Mouse (Mus musculus) CH12.LX (cell line): ENCODE measurements around the gene Cdh4. TPM values are rescaled to one million over a fixed set of nuclear protein-coding genes. Genes with fewer than 3 reads are reported as not detected.

ENCODE experiments used
- DNase-seq: peaks from one replicate; pipeline ENCODE4 v3.0.0-alpha.2; 2013; ENCODE audit errors: extremely low read depth
- H3K27ac ChIP-seq: 2 replicates; pipeline ENCODE4 v1.5.1; 2012; ENCODE audit warnings: low read depth, mild to moderate bottlenecking, control low read depth, moderate library complexity; ENCODE audit not compliant: insufficient read depth
- H3K27me3 ChIP-seq: replicated peaks from 2 replicates; pipeline ENCODE3; 2012; ENCODE audit warnings: inconsistent platforms
- H3K36me3 ChIP-seq, 2 experiments: replicated peaks in 1 of 2; 2 replicates each; pipeline versions ENCODE3 to v1.6.1; 2012; ENCODE audit warnings: inconsistent platforms in 1 of 2, low read length in 1 of 2, mild to moderate bottlenecking in 1 of 2, mixed read lengths in 1 of 2, moderate library complexity in 1 of 2; ENCODE audit not compliant: control insufficient read depth in 1 of 2, insufficient read depth in 1 of 2
- H3K4me1 ChIP-seq, 2 experiments: 2 replicates each; pipeline ENCODE4 v1.6.1; 2012; ENCODE audit warnings: inconsistent platforms in 1 of 2, moderate library complexity in 1 of 2; ENCODE audit not compliant: insufficient read depth in 2 of 2, control insufficient read depth in 1 of 2
- H3K4me2 ChIP-seq: 2 replicates; pipeline ENCODE4 v1.6.1; 2012; ENCODE audit warnings: low read depth, mild to moderate bottlenecking, control low read depth; ENCODE audit not compliant: poor library complexity, insufficient read depth, severe bottlenecking
- H3K4me3 ChIP-seq, 3 experiments: fragments of 150-350 bp in 1 of 3; sonication (generic) in 1 of 3; replicated peaks in 1 of 3; 2 replicates each; pipeline versions ENCODE3 to v1.5.1; 2011 to 2012; ENCODE audit warnings: low read depth in 2 of 3, low read length in 2 of 3, mild to moderate bottlenecking in 2 of 3, moderate library complexity in 2 of 3, control low read depth in 1 of 3, improper control_type of control experiment in 1 of 3, inconsistent platforms in 1 of 3, mixed read lengths in 1 of 3; ENCODE audit not compliant: poor library complexity in 1 of 3
- H3K79me2 ChIP-seq: replicated peaks from 2 replicates; pipeline ENCODE4 v1.6.1; 2012; ENCODE audit warnings: mild to moderate bottlenecking, moderate library complexity; ENCODE audit not compliant: control insufficient read depth, poor library complexity, insufficient read depth, severe bottlenecking; ENCODE audit errors: extremely low read depth
- H3K9ac ChIP-seq: 2 replicates; pipeline ENCODE4 v1.6.1; 2012; ENCODE audit warnings: low read depth, mild to moderate bottlenecking, control low read depth, moderate library complexity; ENCODE audit not compliant: insufficient read depth
- H3K9me3 ChIP-seq: replicated peaks from 2 replicates; pipeline ENCODE3; 2012; ENCODE audit warnings: low read length, inconsistent platforms, mixed read lengths
- BHLHE40 ChIP-seq: IDR thresholded peaks from 2 replicates; pipeline ENCODE4 v1.6.1; 2011; ENCODE audit warnings: mild to moderate bottlenecking, low read depth, low read length, improper control_type of control experiment
- CHD1 ChIP-seq: IDR thresholded peaks from 2 replicates; pipeline ENCODE4 v1.6.1; 2012; ENCODE audit warnings: low read depth, low read length, improper control_type of control experiment, inconsistent platforms
- E2F4 ChIP-seq: IDR thresholded peaks from 2 replicates; pipeline ENCODE4 v1.6.1; 2011; ENCODE audit warnings: low read depth, low read length, improper control_type of control experiment; ENCODE audit not compliant: insufficient replicate concordance
- EP300 ChIP-seq: IDR thresholded peaks from 2 replicates; pipeline ENCODE4 v1.6.1; 2011; ENCODE audit warnings: low read length, improper control_type of control experiment
- ETS1 ChIP-seq: conservative IDR thresholded peaks from 2 replicates; pipeline ENCODE4 v1.6.1; 2012; ENCODE audit warnings: low read depth, mild to moderate bottlenecking, inconsistent platforms, low read length, improper control_type of control experiment, moderate library complexity
- GABPA ChIP-seq: IDR thresholded peaks from 2 replicates; pipeline ENCODE4 v1.6.1; 2012; ENCODE audit warnings: low read depth, low read length, improper control_type of control experiment, inconsistent platforms; ENCODE audit not compliant: insufficient replicate concordance
- HCFC1 ChIP-seq: IDR thresholded peaks from 2 replicates; pipeline ENCODE4 v1.6.1; 2012; ENCODE audit warnings: low read depth, mild to moderate bottlenecking, inconsistent platforms, low read length, improper control_type of control experiment
- JUN ChIP-seq: IDR thresholded peaks from 2 replicates; pipeline ENCODE4 v1.6.1; 2011; ENCODE audit warnings: low read depth, mild to moderate bottlenecking, low read length, improper control_type of control experiment, moderate library complexity; ENCODE audit not compliant: insufficient read depth
- JUND ChIP-seq: conservative IDR thresholded peaks from 2 replicates; pipeline ENCODE4 v1.6.1; 2011; ENCODE audit warnings: low read depth, low read length, improper control_type of control experiment
- KAT2A ChIP-seq: IDR thresholded peaks from 2 replicates; pipeline ENCODE4 v1.6.1; 2012; ENCODE audit warnings: low read length, improper control_type of control experiment, inconsistent platforms; ENCODE audit not compliant: insufficient replicate concordance
- MAFK ChIP-seq: IDR thresholded peaks from 2 replicates; pipeline ENCODE4 v1.6.1; 2011; ENCODE audit warnings: low read length, improper control_type of control experiment; ENCODE audit not compliant: insufficient replicate concordance
- MAX ChIP-seq: IDR thresholded peaks from 2 replicates; pipeline ENCODE4 v1.6.1; 2011; ENCODE audit warnings: low read length, improper control_type of control experiment
- MAZ ChIP-seq: IDR thresholded peaks from 2 replicates; pipeline ENCODE4 v1.6.1; 2012; ENCODE audit warnings: low read depth, mild to moderate bottlenecking, inconsistent platforms, low read length, improper control_type of control experiment, moderate library complexity
- MEF2A ChIP-seq: IDR thresholded peaks from 2 replicates; pipeline ENCODE4 v1.6.1; 2014; ENCODE audit warnings: low read depth, mild to moderate bottlenecking, inconsistent platforms, low read length, improper control_type of control experiment, borderline replicate concordance
- MXI1 ChIP-seq: IDR thresholded peaks from 2 replicates; pipeline ENCODE4 v1.6.1; 2011; ENCODE audit warnings: mild to moderate bottlenecking, low read depth, low read length, improper control_type of control experiment
- POLR2A ChIP-seq: IDR thresholded peaks from 2 replicates; pipeline ENCODE4 v1.6.1; 2011; ENCODE audit warnings: low read depth, mild to moderate bottlenecking, improper control_type of control experiment, low read length
- RAD21 ChIP-seq: IDR thresholded peaks from 2 replicates; pipeline ENCODE4 v1.6.1; 2011; ENCODE audit warnings: low read depth, mild to moderate bottlenecking, low read length, improper control_type of control experiment, moderate library complexity
- RCOR1 ChIP-seq: conservative IDR thresholded peaks from 2 replicates; pipeline ENCODE4 v1.6.1; 2012; ENCODE audit warnings: low read depth, mild to moderate bottlenecking, inconsistent platforms, low read length, improper control_type of control experiment
- TBP ChIP-seq: conservative IDR thresholded peaks from 2 replicates; pipeline ENCODE4 v1.6.1; 2011; ENCODE audit warnings: low read depth, low read length, improper control_type of control experiment
- UBTF ChIP-seq: IDR thresholded peaks from 2 replicates; pipeline ENCODE4 v1.6.1; 2012; ENCODE audit warnings: low read depth, mild to moderate bottlenecking, inconsistent platforms, low read length, improper control_type of control experiment, moderate library complexity
- USF1 ChIP-seq: IDR thresholded peaks from 2 replicates; pipeline ENCODE4 v1.6.1; 2014; ENCODE audit warnings: low read depth, mild to moderate bottlenecking, inconsistent platforms, low read length, improper control_type of control experiment
- USF2 ChIP-seq: conservative IDR thresholded peaks from 2 replicates; pipeline ENCODE4 v1.6.1; 2011; ENCODE audit warnings: low read depth, low read length, improper control_type of control experiment
- ZKSCAN1 ChIP-seq: IDR thresholded peaks from 2 replicates; pipeline ENCODE4 v1.6.1; 2012; ENCODE audit warnings: low read depth, inconsistent platforms, low read length, improper control_type of control experiment, borderline replicate concordance
- ZMIZ1 ChIP-seq: IDR thresholded peaks from 2 replicates; pipeline ENCODE4 v1.6.1; 2012; ENCODE audit warnings: low read depth, mild to moderate bottlenecking, inconsistent platforms, low read length, improper control_type of control experiment
- ZNF384 ChIP-seq: IDR thresholded peaks from 2 replicates; pipeline ENCODE4 v1.6.1; 2012; ENCODE audit warnings: low read depth, low read length, improper control_type of control experiment, inconsistent platforms
- dilution Hi-C: fragments of 300-500 bp; cut with MboI; formaldehyde crosslinking; loops from 2 replicates; pipeline ENCODE4 v1.14.3; 2020; ENCODE audit warnings: low sequenced_read_pairs; ENCODE audit not compliant: extremely low pct_unique_long_range_greater_than_20kb, extremely low pct_ligation_motif_present
- in situ Hi-C: fragments of 300-500 bp; cut with MboI; formaldehyde crosslinking; loops from 3 replicates; pipeline ENCODE4 v1.14.3; 2019; ENCODE audit warnings: low sequenced_read_pairs, low pct_ligation_motif_present, low pct_unique_long_range_greater_than_20kb, mixed read lengths
- polyA plus RNA-seq: library from polyadenylated mRNA; unstranded; fragments of >175 nt; gene quantifications from 2 replicates; pipeline ENCODE4 v1.2.1, GENCODE M21; 2012; ENCODE audit warnings: low read depth; ENCODE audit not compliant: insufficient read length
- total RNA-seq, 2 experiments: library from RNA; depleted of rRNA; stranded (reverse); fragments of 300-350 nt in 1 of 2; fragments of >200 nt in 1 of 2; gene quantifications; 2 replicates each; pipeline ENCODE4 v1.2.3; 2012 to 2014

Gene Cdh4
- total and polyA plus RNA-seq, 3 experiments = not detected

- H3K4me2 ChIP-seq = no peak overlapping the region
- H3K4me1 ChIP-seq = peaks cover 3 to 19% of the 10 kb centered on the region in 2 experiments; a peak in 3 of 4 replicates
- H3K27me3 ChIP-seq = no peaks in the 10 kb centered on the region
- H3K36me3 ChIP-seq = no peaks in the 10 kb centered on the region
- TF ChIP-seq RCOR1 (no peak), ETS1 (no peak), MAZ (no peak), HCFC1 (no peak), TBP (no peak)
- in situ Hi-C loops (no loop called here), dilution Hi-C loops (no loop called here)
- DNase-seq = no peak
- no peak overlapping the region for H3K27ac ChIP-seq
- H3K4me3 ChIP-seq = no peak overlapping the region
- no peaks in the 10 kb centered on the region for H3K79me2 ChIP-seq
- H3K9ac ChIP-seq = no peak overlapping the region
- H3K9me3 ChIP-seq = no peaks in the 10 kb centered on the region
These were observed 358.8 kb downstream of the Cdh4 start for GRCm38 (mm10) chr2:179801042-179801441.

DNA sequence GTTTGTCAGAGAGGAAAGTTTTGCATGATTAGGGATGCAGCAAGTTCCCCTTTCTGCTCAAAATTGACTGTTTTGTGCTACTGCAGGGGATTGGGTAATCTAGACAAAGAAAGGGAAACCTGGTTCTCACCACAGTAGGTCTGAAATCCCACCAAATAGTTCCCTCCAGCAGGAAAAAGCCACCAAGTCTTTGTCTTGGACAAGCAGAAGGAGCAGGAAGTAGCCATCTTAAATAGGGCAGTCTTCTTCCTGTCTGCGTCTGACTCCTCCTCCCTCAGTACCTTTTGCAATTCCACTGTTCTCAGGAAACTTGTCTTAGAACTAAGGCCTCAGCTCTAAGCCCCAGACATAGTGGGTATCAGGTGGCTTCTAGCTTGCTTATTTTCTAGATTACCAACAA is 360.2 kb downstream of the Cdh4 start:
- dilution Hi-C loops = no loop called here

GRCm38 (mm10) chr2:179811086-179811485 is 368.9 kb downstream of the Cdh4 start:
- dilution Hi-C loops = no loop called here
- Histone ChIP-seq H3K4me3 (no peak overlapping the region), H3K27ac (no peak overlapping the region), H3K79me2 (no peaks in the 10 kb centered on the region), H3K4me2 (no peak overlapping the region), H3K9ac (no peak overlapping the region), H3K36me3 (no peaks in the 10 kb centered on the region), H3K4me1 (peaks cover 0 to 7% of the 10 kb centered on the region in 2 experiments; a peak in 1 of 4 replicates), H3K27me3 (peaks cover 5% of the 10 kb centered on the region), H3K9me3 (no peaks in the 10 kb centered on the region)
- in situ Hi-C loops = no loop called here
- no peak for TF ChIP-seq MAX
- TF ChIP-seq MAFK = no peak
- TF ChIP-seq BHLHE40 = no peak
- TF ChIP-seq KAT2A = no peak
- no peak for TF ChIP-seq CHD1
- no peak for TF ChIP-seq ZNF384
- no peak for TF ChIP-seq EP300
- no peak for TF ChIP-seq E2F4
- TF ChIP-seq MXI1 = no peak
- no peak for TF ChIP-seq POLR2A
- TF ChIP-seq JUND = no peak
- TF ChIP-seq TBP = no peak
- TF ChIP-seq UBTF = no peak
- no peak for TF ChIP-seq RAD21
- TF ChIP-seq MAZ = no peak
- no peak for TF ChIP-seq ZKSCAN1
- TF ChIP-seq GABPA = no peak
- DNase-seq = no peak

More for the DNA sequence above, 360.2 kb downstream of the Cdh4 start:
- Histone ChIP-seq H3K9me3 (no peaks in the 10 kb centered on the region), H3K4me3 (no peak overlapping the region), H3K9ac (no peak overlapping the region), H3K4me1 (peaks cover 3 to 19% of the 10 kb centered on the region in 2 experiments; a peak in 3 of 4 replicates), H3K27ac (no peak overlapping the region), H3K4me2 (no peak overlapping the region), H3K36me3 (no peaks in the 10 kb centered on the region), H3K27me3 (no peaks in the 10 kb centered on the region), H3K79me2 (no peaks in the 10 kb centered on the region)
- in situ Hi-C loops = no loop called here
- no peak for TF ChIP-seq HCFC1
- TF ChIP-seq MXI1 = no peak
- no peak for TF ChIP-seq TBP
- TF ChIP-seq MAFK = no peak
- no peak for TF ChIP-seq MEF2A
- TF ChIP-seq ZMIZ1 = no peak
- no peak for TF ChIP-seq USF2
- no peak for TF ChIP-seq UBTF
- TF ChIP-seq BHLHE40 = no peak
- TF ChIP-seq JUN = no peak
- no peak for TF ChIP-seq USF1
- TF ChIP-seq POLR2A = no peak
- DNase-seq = peak; percentile 31
